Mouse (Mus musculus) heart, postnatal 0 days (tissue): ENCODE measurements at regions not wholly inside any gene's neighbourhood (a gene's known extent, or its start where the extent isn't known, plus 50 kb on each side); places are given as distances from the start of the nearest gene placed in this dataset.

ENCODE experiments used
- CTCF ChIP-seq: IDR thresholded peaks from 2 replicates; pipeline ENCODE4 v1.5.1; 2016; ENCODE audit warnings: antibody characterized with exemption, control low read depth, low read depth
- EP300 ChIP-seq: IDR thresholded peaks from 2 replicates; pipeline ENCODE4 v1.6.1; 2016; ENCODE audit warnings: antibody characterized with exemption, low read depth

- TF ChIP-seq CTCF, result no peak
- TF ChIP-seq EP300, result no peak
Observed at GRCm38 (mm10) chr12:109946936-109947335, 331.9 kb upstream of the Dio3 start.
